Mouse (Mus musculus): ENCODE data around the gene Zbtb6. TPM values are rescaled to one million over a fixed set of nuclear protein-coding genes. Genes with fewer than 3 reads are reported as not detected.

Gene Zbtb6
- polyA plus RNA-seq (2015; fragmentation: Nextera tagmentation; extraction: Ambion mirVana), result 7.3 and 8.0 TPM in 2 replicates

- Histone ChIP-seq H3K27ac (ENCODE audit: low read length) (peak within 1 kb of the TSS; percentile 88), H3K4me2 (ENCODE audit: low read depth, low read length) (peak within 1 kb of the TSS; percentile 73), H3K9ac (ENCODE audit: low read length) (peak within 1 kb of the TSS; percentile 87), H3K27me3 (ENCODE audit: control insufficient read depth, insufficient read depth, low read depth, low read length) (no peaks in the 10 kb centered on the region), H3K9me3 (ENCODE audit: control insufficient read depth, low read length) (no peaks in the 10 kb centered on the region), H3K36me3 (ENCODE audit: control insufficient read depth, insufficient read depth, low read length) (no peaks in the 10 kb centered on the region), H3K4me3 (ENCODE audit: low read length) (peak within 1 kb of the TSS; percentile 78), H3K4me1 (replicated peaks; ENCODE audit: control insufficient read depth, insufficient read depth, low read length) (peaks cover 2% of the 10 kb centered on the region)
- under 1% methylated on average over 50 of the region's 51 CpGs for WGBS
- peak; percentile 100 for ATAC-seq (ENCODE audit: low read depth)
These were observed at the start of gene Zbtb6, which contains the start of the genes Zbtb26 and Rabgap1 for GRCm38 (mm10) chr2:37442611-37443591. Zbtb6 (minus strand) TSS chr2:37443171. Zbtb26 (minus strand) TSS chr2:37443135. Rabgap1 (plus strand) TSS chr2:37443279.

GRCm38 (mm10) chr2:37488956-37489355, 46.0 kb upstream of the Zbtb6 start:
- ATAC-seq (ENCODE audit: low read depth), result no peak

GRCm38 (mm10) chr2:37486408-37486807, 43.4 kb upstream of the Zbtb6 start:
- ATAC-seq (ENCODE audit: low read depth), result no peak
- H3K36me3 ChIP-seq (ENCODE audit: control insufficient read depth, insufficient read depth, low read length), result peaks cover 22% of the 10 kb centered on the region
- H3K27ac ChIP-seq (ENCODE audit: low read length), result no peak overlapping the region
- no peak overlapping the region for H3K9ac ChIP-seq (ENCODE audit: low read length)
- H3K4me1 ChIP-seq (replicated peaks; ENCODE audit: control insufficient read depth, insufficient read depth, low read length), result no peaks in the 10 kb centered on the region
- H3K4me3 ChIP-seq (ENCODE audit: low read length), result no peak overlapping the region
- no peak overlapping the region for H3K4me2 ChIP-seq (ENCODE audit: low read depth, low read length)
- no peaks in the 10 kb centered on the region for H3K27me3 ChIP-seq (ENCODE audit: control insufficient read depth, insufficient read depth, low read depth, low read length)
- H3K9me3 ChIP-seq (ENCODE audit: control insufficient read depth, low read length), result no peaks in the 10 kb centered on the region

More at GRCm38 (mm10) chr2:37488956-37489355, 46.0 kb upstream of the Zbtb6 start:
- WGBS, result 82% methylated on average over 2 of the region's 2 CpGs
- no peak overlapping the region for H3K9ac ChIP-seq (ENCODE audit: low read length)
- no peak overlapping the region for H3K4me3 ChIP-seq (ENCODE audit: low read length)
- H3K4me2 ChIP-seq (ENCODE audit: low read depth, low read length), result no peak overlapping the region
- no peaks in the 10 kb centered on the region for H3K27me3 ChIP-seq (ENCODE audit: control insufficient read depth, insufficient read depth, low read depth, low read length)
- H3K27ac ChIP-seq (ENCODE audit: low read length), result no peak overlapping the region
- H3K9me3 ChIP-seq (ENCODE audit: control insufficient read depth, low read length), result no peaks in the 10 kb centered on the region
- peaks cover 28% of the 10 kb centered on the region for H3K36me3 ChIP-seq (ENCODE audit: control insufficient read depth, insufficient read depth, low read length)
- no peaks in the 10 kb centered on the region for H3K4me1 ChIP-seq (replicated peaks; ENCODE audit: control insufficient read depth, insufficient read depth, low read length)

- ATAC-seq (ENCODE audit: low read depth), result no peak
- H3K36me3 ChIP-seq (ENCODE audit: control insufficient read depth, insufficient read depth, low read length), result peaks cover 18% of the 10 kb centered on the region
- WGBS, result 86% methylated on average over 1 of the region's 1 CpGs
- no peak overlapping the region for H3K4me3 ChIP-seq (ENCODE audit: low read length)
- H3K4me2 ChIP-seq (ENCODE audit: low read depth, low read length), result no peak overlapping the region
- no peaks in the 10 kb centered on the region for H3K9me3 ChIP-seq (ENCODE audit: control insufficient read depth, low read length)
- H3K4me1 ChIP-seq (replicated peaks; ENCODE audit: control insufficient read depth, insufficient read depth, low read length), result no peaks in the 10 kb centered on the region
- H3K9ac ChIP-seq (ENCODE audit: low read length), result no peak overlapping the region
- H3K27me3 ChIP-seq (ENCODE audit: control insufficient read depth, insufficient read depth, low read depth, low read length), result no peaks in the 10 kb centered on the region
- no peak overlapping the region for H3K27ac ChIP-seq (ENCODE audit: low read length)
These were observed 42.4 kb upstream of the Zbtb6 start for GRCm38 (mm10) chr2:37485370-37485769.

- no peak for ATAC-seq (ENCODE audit: low read depth)
- WGBS, result 83% methylated on average over 2 of the region's 2 CpGs
- Histone ChIP-seq H3K9me3 (ENCODE audit: control insufficient read depth, low read length) (no peaks in the 10 kb centered on the region), H3K4me2 (ENCODE audit: low read depth, low read length) (no peak overlapping the region), H3K4me3 (ENCODE audit: low read length) (no peak overlapping the region), H3K27me3 (ENCODE audit: control insufficient read depth, insufficient read depth, low read depth, low read length) (no peaks in the 10 kb centered on the region), H3K27ac (ENCODE audit: low read length) (no peak overlapping the region), H3K4me1 (replicated peaks; ENCODE audit: control insufficient read depth, insufficient read depth, low read length) (no peaks in the 10 kb centered on the region), H3K9ac (ENCODE audit: low read length) (no peak overlapping the region), H3K36me3 (ENCODE audit: control insufficient read depth, insufficient read depth, low read length) (peaks cover 13% of the 10 kb centered on the region)
These were observed 41.2 kb upstream of the Zbtb6 start for GRCm38 (mm10) chr2:37484165-37484564.

- WGBS, result 94% methylated on average over 2 of the region's 2 CpGs
- peaks cover 29% of the 10 kb centered on the region for H3K36me3 ChIP-seq (ENCODE audit: control insufficient read depth, insufficient read depth, low read length)
- no peaks in the 10 kb centered on the region for H3K9me3 ChIP-seq (ENCODE audit: control insufficient read depth, low read length)
- H3K27ac ChIP-seq (ENCODE audit: low read length), result no peak overlapping the region
- no peak overlapping the region for H3K9ac ChIP-seq (ENCODE audit: low read length)
- H3K4me1 ChIP-seq (replicated peaks; ENCODE audit: control insufficient read depth, insufficient read depth, low read length), result no peaks in the 10 kb centered on the region
- H3K4me2 ChIP-seq (ENCODE audit: low read depth, low read length), result no peak overlapping the region
- no peak for ATAC-seq (ENCODE audit: low read depth)
- H3K27me3 ChIP-seq (ENCODE audit: control insufficient read depth, insufficient read depth, low read depth, low read length), result no peaks in the 10 kb centered on the region
- no peak overlapping the region for H3K4me3 ChIP-seq (ENCODE audit: low read length)
These were observed 37.1 kb upstream of the Zbtb6 start for GRCm38 (mm10) chr2:37480039-37480438.

GRCm38 (mm10) chr2:37479559-37479958, 36.6 kb upstream of the Zbtb6 start:
- no peak overlapping the region for H3K4me3 ChIP-seq (ENCODE audit: low read length)
- ATAC-seq (ENCODE audit: low read depth), result no peak
- peaks cover 26% of the 10 kb centered on the region for H3K36me3 ChIP-seq (ENCODE audit: control insufficient read depth, insufficient read depth, low read length)
- H3K27me3 ChIP-seq (ENCODE audit: control insufficient read depth, insufficient read depth, low read depth, low read length), result no peaks in the 10 kb centered on the region
- no peak overlapping the region for H3K4me2 ChIP-seq (ENCODE audit: low read depth, low read length)
- H3K9ac ChIP-seq (ENCODE audit: low read length), result no peak overlapping the region
- H3K9me3 ChIP-seq (ENCODE audit: control insufficient read depth, low read length), result no peaks in the 10 kb centered on the region
- no peak overlapping the region for H3K27ac ChIP-seq (ENCODE audit: low read length)
- H3K4me1 ChIP-seq (replicated peaks; ENCODE audit: control insufficient read depth, insufficient read depth, low read length), result no peaks in the 10 kb centered on the region

GRCm38 (mm10) chr2:37466266-37466665, 23.3 kb upstream of the Zbtb6 start:
- Histone ChIP-seq H3K4me2 (ENCODE audit: low read depth, low read length) (no peak overlapping the region), H3K27ac (ENCODE audit: low read length) (no peak overlapping the region), H3K27me3 (ENCODE audit: control insufficient read depth, insufficient read depth, low read depth, low read length) (no peaks in the 10 kb centered on the region), H3K36me3 (ENCODE audit: control insufficient read depth, insufficient read depth, low read length) (peaks cover 11% of the 10 kb centered on the region), H3K4me3 (ENCODE audit: low read length) (no peak overlapping the region), H3K4me1 (replicated peaks; ENCODE audit: control insufficient read depth, insufficient read depth, low read length) (no peaks in the 10 kb centered on the region), H3K9me3 (ENCODE audit: control insufficient read depth, low read length) (no peaks in the 10 kb centered on the region), H3K9ac (ENCODE audit: low read length) (no peak overlapping the region)
- ATAC-seq (ENCODE audit: low read depth), result no peak
- 94% methylated on average over 4 of the region's 4 CpGs for WGBS

- H3K27me3 ChIP-seq (ENCODE audit: control insufficient read depth, insufficient read depth, low read depth, low read length), result no peaks in the 10 kb centered on the region
- ATAC-seq (ENCODE audit: low read depth), result no peak
- H3K27ac ChIP-seq (ENCODE audit: low read length), result no peak overlapping the region
- 96% methylated on average over 4 of the region's 4 CpGs for WGBS
- no peak overlapping the region for H3K4me3 ChIP-seq (ENCODE audit: low read length)
- no peak overlapping the region for H3K9ac ChIP-seq (ENCODE audit: low read length)
- H3K36me3 ChIP-seq (ENCODE audit: control insufficient read depth, insufficient read depth, low read length), result no peaks in the 10 kb centered on the region
- H3K4me1 ChIP-seq (replicated peaks; ENCODE audit: control insufficient read depth, insufficient read depth, low read length), result no peaks in the 10 kb centered on the region
- H3K9me3 ChIP-seq (ENCODE audit: control insufficient read depth, low read length), result no peaks in the 10 kb centered on the region
- H3K4me2 ChIP-seq (ENCODE audit: low read depth, low read length), result no peak overlapping the region
These were observed 17.7 kb upstream of the Zbtb6 start for GRCm38 (mm10) chr2:37460707-37461106.
